In genomic region chr3:122509534-122510239, GRCm38 (mm10) we compare ENCODE assay signal across 8 mouse cellular contexts.
DNase-seq lines count a peak whose midpoint lies in the region; ATAC-seq lines count a peak whose summit lies in the region.

No protein-coding gene starts in this region.

- no peak overlapping the region for H3K4me3 ChIP-seq in liver, embryonic 12.5 days

- H3K27ac ChIP-seq in liver, embryonic 12.5 days: peak overlapping the region; percentile 46

- peak; percentile 96 for DNase-seq in 3T3-L1 (ENCODE audit: low read depth, low spot score)
- peak; percentile 87 for DNase-seq in adrenal gland, postnatal 14 days
- DNase-seq in heart, postnatal 10 days: peak; percentile 60 to 71
- DNase-seq in retina, embryonic 14.5 days (ENCODE audit: low spot score): no peak
- no peak for DNase-seq in left cerebral cortex, postnatal 25 days (ENCODE audit: low spot score in 2 of 2)
- DNase-seq in thymus, postnatal 25 days: no peak

- peaks cover 30% of the 10 kb centered on the region for H3K4me1 ChIP-seq in liver, embryonic 12.5 days

- H3K4me2 ChIP-seq in liver, embryonic 12.5 days: peak overlapping the region; percentile 45

- H3K9me3 ChIP-seq in liver, embryonic 12.5 days (replicated peaks): no peaks in the 10 kb centered on the region

- WGBS in liver, embryonic 12.5 days (ENCODE audit: insufficient replicate concordance): 42% methylated on average over 11 of the region's 11 CpGs

- H3K27me3 ChIP-seq in liver, embryonic 12.5 days (replicated peaks): no peaks in the 10 kb centered on the region

- no peak overlapping the region for H3K9ac ChIP-seq in liver, embryonic 12.5 days

- peak; percentile 30 for ATAC-seq in liver, embryonic 12.5 days
- no peak for ATAC-seq in activated CD4-positive, CD25-positive, alpha-beta regulatory T cell, adult 4 months

- intact Hi-C loops in heart, postnatal 10 days (cut with DNase I): loop anchor here (1.0 to 10.0 kb wide), 3 partner anchors 108 to 265 kb away; partner anchors contain the start of gene Fnbp1l
- intact Hi-C loops in left cerebral cortex, postnatal 25 days (cut with DNase I): loop anchor here (2.0 kb wide), 1 partner anchor 129 kb away; no protein-coding TSS in a partner anchor

- H3K36me3 ChIP-seq in liver, embryonic 12.5 days: no peaks in the 10 kb centered on the region

Comparison
In these comparisons a context has a peak if more than half of its experiments do, and no peak if none do; other contexts are left out.
1. DNase-seq: peak in 3T3-L1 (single experiment), adrenal gland, postnatal 14 days (single experiment) and heart, postnatal 10 days (2 of 2); none in retina, embryonic 14.5 days (single experiment), left cerebral cortex, postnatal 25 days (0 of 2) and thymus, postnatal 25 days (single experiment).